Mouse (Mus musculus) kidney, embryonic 14.5 days (tissue): ENCODE measurements around the gene Parvb. TPM values are rescaled to one million over a fixed set of nuclear protein-coding genes. Genes with fewer than 3 reads are reported as not detected.

Experiments
- ATAC-seq: fragments of 200-750 bp; cut with Nextera tagmentation; 2 replicates; pipeline ENCODE4 v1.8.0; 2017; ENCODE audit warnings: moderate number of reproducible peaks, mild to moderate bottlenecking, moderate TSS enrichment, moderate library complexity; ENCODE audit not compliant: low FRiP score, low TSS enrichment
- H3K27ac ChIP-seq: fragments of 300-500 bp; sonication (generic); 2 replicates; pipeline ENCODE4 v1.5.1; 2014; ENCODE audit warnings: low read depth, mild to moderate bottlenecking, low read length, moderate library complexity, mixed read lengths
- H3K27me3 ChIP-seq: fragments of 300-500 bp; sonication (generic); 2 replicates; pipeline ENCODE4 v1.6.1; 2014; ENCODE audit warnings: mild to moderate bottlenecking, low read length; ENCODE audit not compliant: control insufficient read depth, insufficient read depth
- H3K36me3 ChIP-seq: fragments of 300-500 bp; sonication (generic); 2 replicates; pipeline ENCODE4 v1.6.1; 2014; ENCODE audit warnings: low read length, mixed read lengths; ENCODE audit not compliant: control insufficient read depth, insufficient read depth
- H3K4me1 ChIP-seq: fragments of 300-500 bp; sonication (generic); 2 replicates; pipeline ENCODE4 v1.6.1; 2014; ENCODE audit warnings: low read length, mixed read lengths; ENCODE audit not compliant: control insufficient read depth, insufficient read depth
- H3K4me2 ChIP-seq: fragments of 300-500 bp; sonication (generic); replicated peaks from 2 replicates; pipeline ENCODE4 v1.6.1; 2014; ENCODE audit warnings: low read depth, mild to moderate bottlenecking, low read length
- H3K4me3 ChIP-seq: fragments of 300-500 bp; sonication (generic); 2 replicates; pipeline ENCODE4 v1.5.1; 2014; ENCODE audit warnings: mild to moderate bottlenecking, low read length
- H3K9ac ChIP-seq: fragments of 300-500 bp; sonication (generic); 2 replicates; pipeline ENCODE4 v1.6.1; 2014; ENCODE audit warnings: low read depth, mild to moderate bottlenecking, low read length, moderate library complexity
- H3K9me3 ChIP-seq: fragments of 300-500 bp; sonication (generic); 2 replicates; pipeline ENCODE4 v1.6.1; 2016; ENCODE audit warnings: low read length; ENCODE audit not compliant: control insufficient read depth
- WGBS: fragments of 180-500 bp; shearing (Covaris S2); extraction: QIAGEN DNeasy Blood & Tissue Kit; methylation state at CpG from one replicate; pipeline ENCODE4 v1.1.7; 2014; 5-methylcytosine and 5-hydroxymethylcytosine counted together
- polyA plus RNA-seq: library from polyadenylated mRNA; unstranded; fragments of >200 nt; fragmentation: Nextera tagmentation; extraction: Ambion mirVana; gene quantifications from 2 replicates; pipeline ENCODE4 v1.2.1, GENCODE M21; 2014

Parvb gene
- polyA plus RNA-seq, 1 experiment from 2014 or later: 3.9 TPM

DNA sequence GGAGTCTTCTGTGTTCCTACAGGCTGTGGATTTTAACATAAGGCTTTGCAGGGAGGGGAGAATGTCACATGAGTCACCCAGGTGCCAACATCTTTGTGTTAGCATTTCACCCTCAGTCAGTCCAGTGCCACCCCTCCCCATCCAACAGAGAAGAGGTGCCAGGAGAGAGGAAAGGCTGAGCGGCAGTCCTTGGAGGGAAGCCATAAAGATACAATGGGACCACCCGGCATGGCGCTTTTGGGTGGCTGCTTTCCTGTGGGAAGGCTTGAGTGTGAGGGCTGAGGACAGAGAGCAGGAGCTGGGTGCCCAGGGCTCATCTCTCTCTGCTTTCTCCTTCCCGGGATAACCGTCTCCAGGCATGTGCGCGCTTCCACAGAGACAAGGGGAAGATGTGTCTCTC is 13.3 kb downstream of the Parvb start:
- H3K9me3 ChIP-seq: peaks cover 5% of the 10 kb centered on the region; the same call in 1 of the 2 replicates
- H3K4me1 ChIP-seq: peaks cover 5% of the 10 kb centered on the region; the same call in 1 of the 2 replicates
- H3K27me3 ChIP-seq: no peaks in the 10 kb centered on the region
- ATAC-seq: no peak
- H3K9ac ChIP-seq: no peak overlapping the region
- no peak overlapping the region for H3K4me2 ChIP-seq
- no peaks in the 10 kb centered on the region for H3K36me3 ChIP-seq
- 78% methylated on average over 7 of the region's 7 CpGs for WGBS
- no peak overlapping the region for H3K27ac ChIP-seq
- no peak overlapping the region for H3K4me3 ChIP-seq

DNA sequence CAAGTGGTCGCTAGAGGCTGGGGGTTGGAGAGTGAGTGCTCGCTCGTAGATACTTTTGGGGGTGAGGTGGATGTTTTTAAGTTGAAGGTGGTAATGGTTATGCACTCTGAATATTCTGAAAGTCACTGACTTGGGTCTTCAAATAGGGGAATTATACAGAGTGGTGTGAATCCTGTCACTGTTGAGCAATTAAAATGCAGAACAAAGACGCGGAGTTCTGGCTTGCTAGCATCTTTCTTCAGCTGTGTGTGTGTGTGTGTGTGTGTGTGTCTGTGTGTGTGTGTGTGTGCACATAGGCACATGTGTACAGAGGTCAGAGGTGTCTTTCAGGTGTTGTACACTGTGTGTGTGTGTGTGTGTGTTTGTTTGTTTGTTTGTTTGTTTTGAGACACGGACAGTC is 14.4 kb downstream of the Parvb start:
- 87% methylated on average over 6 of the region's 6 CpGs for WGBS

GRCm38 (mm10) chr15:84247309-84247708 is 15.5 kb downstream of the Parvb start:
- no peaks in the 10 kb centered on the region for H3K36me3 ChIP-seq
- H3K4me3 ChIP-seq: no peak overlapping the region
- peaks cover 5% of the 10 kb centered on the region; the same call in 1 of the 2 replicates for H3K9me3 ChIP-seq
- no peak overlapping the region for H3K27ac ChIP-seq
- H3K4me1 ChIP-seq: peaks cover 6% of the 10 kb centered on the region; the same call in 1 of the 2 replicates
- H3K27me3 ChIP-seq: no peaks in the 10 kb centered on the region
- WGBS: 93% methylated on average over 3 of the region's 3 CpGs
- ATAC-seq: no peak
- no peak overlapping the region for H3K4me2 ChIP-seq
- H3K9ac ChIP-seq: no peak overlapping the region

More for the DNA sequence above, 14.4 kb downstream of the Parvb start:
- Histone ChIP-seq H3K4me2 (no peak overlapping the region), H3K4me1 (peaks cover 5% of the 10 kb centered on the region; the same call in 1 of the 2 replicates), H3K4me3 (no peak overlapping the region), H3K27me3 (no peaks in the 10 kb centered on the region), H3K9me3 (peaks cover 5% of the 10 kb centered on the region; the same call in 1 of the 2 replicates), H3K9ac (no peak overlapping the region), H3K27ac (no peak overlapping the region), H3K36me3 (no peaks in the 10 kb centered on the region)
- no peak for ATAC-seq

- H3K27me3 ChIP-seq: no peaks in the 10 kb centered on the region
- no peak overlapping the region for H3K9ac ChIP-seq
- H3K9me3 ChIP-seq: peaks cover 5% of the 10 kb centered on the region; the same call in 1 of the 2 replicates
- H3K36me3 ChIP-seq: no peaks in the 10 kb centered on the region
- H3K27ac ChIP-seq: no peak overlapping the region
- 0 out of 2 replicates have a peak, but pooled peaks have one; percentile 26 for ATAC-seq
- no peak overlapping the region for H3K4me3 ChIP-seq
- 31% methylated on average over 13 of the region's 13 CpGs for WGBS
- no peak overlapping the region for H3K4me2 ChIP-seq
- H3K4me1 ChIP-seq: peaks cover 11% of the 10 kb centered on the region; the same call in 1 of the 2 replicates
Measured at GRCm38 (mm10) chr15:84251227-84251626, 19.4 kb downstream of the Parvb start.

GRCm38 (mm10) chr15:84252645-84253044 is 20.8 kb downstream of the Parvb start:
- Histone ChIP-seq H3K27ac (no peak overlapping the region), H3K9me3 (no peaks in the 10 kb centered on the region), H3K4me1 (peaks cover 11% of the 10 kb centered on the region; the same call in 1 of the 2 replicates), H3K9ac (no peak overlapping the region), H3K27me3 (no peaks in the 10 kb centered on the region), H3K36me3 (no peaks in the 10 kb centered on the region), H3K4me3 (no peak overlapping the region), H3K4me2 (no peak overlapping the region)
- no peak for ATAC-seq
- 91% methylated on average over 7 of the region's 7 CpGs for WGBS

DNA sequence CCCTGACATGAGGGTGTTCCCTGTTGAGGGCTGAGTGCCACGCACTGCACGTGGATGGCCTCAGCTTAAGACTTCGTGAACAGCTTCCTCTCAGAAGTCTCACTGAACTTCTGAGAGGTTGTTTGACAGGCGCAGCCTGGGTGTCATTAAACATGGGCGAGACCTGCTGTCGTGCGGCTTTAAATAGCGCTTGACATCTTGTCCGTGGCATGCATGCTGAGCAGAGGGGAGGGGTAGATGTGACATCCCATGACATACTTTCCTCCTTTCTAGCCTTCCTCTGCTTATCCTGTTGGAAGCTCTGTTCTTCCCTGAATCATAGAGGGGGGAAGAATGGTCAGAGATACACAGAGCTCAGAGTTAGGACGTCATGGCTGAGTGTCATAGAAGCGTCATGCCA is 21.9 kb downstream of the Parvb start:
- no peaks in the 10 kb centered on the region for H3K9me3 ChIP-seq
- no peak for ATAC-seq
- no peaks in the 10 kb centered on the region for H3K27me3 ChIP-seq
- WGBS: 42% methylated on average over 11 of the region's 11 CpGs
- H3K27ac ChIP-seq: no peak overlapping the region
- no peak overlapping the region for H3K4me2 ChIP-seq
- H3K4me1 ChIP-seq: peaks cover 11% of the 10 kb centered on the region; the same call in 1 of the 2 replicates
- no peak overlapping the region for H3K9ac ChIP-seq
- no peaks in the 10 kb centered on the region for H3K36me3 ChIP-seq
- H3K4me3 ChIP-seq: no peak overlapping the region

- 77% methylated on average over 8 of the region's 8 CpGs for WGBS
- Histone ChIP-seq H3K36me3 (no peaks in the 10 kb centered on the region), H3K4me2 (no peak overlapping the region), H3K4me3 (no peak overlapping the region), H3K9ac (no peak overlapping the region), H3K27me3 (no peaks in the 10 kb centered on the region), H3K27ac (no peak overlapping the region), H3K9me3 (no peaks in the 10 kb centered on the region), H3K4me1 (peaks cover 11% of the 10 kb centered on the region; the same call in 1 of the 2 replicates)
- no peak for ATAC-seq
Measured at GRCm38 (mm10) chr15:84254387-84254786, 22.5 kb downstream of the Parvb start.

DNA sequence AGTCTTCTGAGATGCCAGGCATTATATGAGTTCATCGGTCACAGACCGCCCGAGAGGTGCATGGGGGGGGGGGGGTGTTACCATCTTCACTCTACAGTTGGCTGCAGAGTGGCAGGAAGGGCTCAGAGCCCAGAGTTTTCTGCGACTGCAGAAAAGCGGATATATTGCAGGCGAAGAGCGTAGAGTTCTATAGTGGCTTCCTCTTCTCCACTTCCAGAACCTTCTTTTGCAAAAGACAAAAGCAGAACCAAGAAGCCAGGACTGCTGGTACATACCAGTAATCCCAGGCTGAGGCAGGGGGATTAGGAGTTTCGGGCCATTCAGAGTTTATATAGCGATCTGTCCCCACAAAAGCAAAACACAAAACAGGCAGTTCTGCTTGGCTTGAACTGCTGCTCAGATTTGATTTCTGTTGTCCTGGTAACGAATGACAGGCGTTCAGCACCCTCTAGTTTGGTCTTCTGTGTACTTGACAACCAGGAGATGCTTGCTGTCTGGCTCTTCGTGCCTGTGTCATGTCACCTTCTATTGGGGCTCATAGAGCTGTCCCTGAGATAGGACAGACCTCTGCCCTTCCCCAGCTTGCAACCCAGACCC is 24.5 kb downstream of the Parvb start:
- Histone ChIP-seq H3K4me3 (no peak overlapping the region), H3K27me3 (0 out of 2 replicates have a peak, but pooled peaks cover 3% of the 10 kb centered on the region), H3K9me3 (no peaks in the 10 kb centered on the region), H3K27ac (no peak overlapping the region), H3K4me1 (peaks cover 6% of the 10 kb centered on the region; the same call in 1 of the 2 replicates), H3K9ac (no peak overlapping the region), H3K4me2 (no peak overlapping the region), H3K36me3 (no peaks in the 10 kb centered on the region)
- no peak for ATAC-seq
- 85% methylated on average over 12 of the region's 12 CpGs for WGBS

GRCm38 (mm10) chr15:84256864-84257263 is 25.0 kb downstream of the Parvb start:
- Histone ChIP-seq H3K27me3 (0 out of 2 replicates have a peak, but pooled peaks cover 3% of the 10 kb centered on the region), H3K36me3 (no peaks in the 10 kb centered on the region), H3K9ac (no peak overlapping the region), H3K4me3 (no peak overlapping the region), H3K4me2 (no peak overlapping the region), H3K4me1 (0 out of 2 replicates have a peak, but pooled peaks cover 4% of the 10 kb centered on the region), H3K9me3 (no peaks in the 10 kb centered on the region), H3K27ac (no peak overlapping the region)
- ATAC-seq: no peak
- WGBS: 79% methylated on average over 5 of the region's 5 CpGs
